Mouse (Mus musculus): ENCODE measurements around the gene Anpep. TPM values are rescaled to one million over a fixed set of nuclear protein-coding genes. Genes with fewer than 3 reads are reported as not detected.
A peak's percentile ranks its signal among the peaks of the same experiment; 100 is the strongest.

Gene Anpep
- polyA plus RNA-seq, 1 experiment from 2014 or later: 9.0 TPM

DNA sequence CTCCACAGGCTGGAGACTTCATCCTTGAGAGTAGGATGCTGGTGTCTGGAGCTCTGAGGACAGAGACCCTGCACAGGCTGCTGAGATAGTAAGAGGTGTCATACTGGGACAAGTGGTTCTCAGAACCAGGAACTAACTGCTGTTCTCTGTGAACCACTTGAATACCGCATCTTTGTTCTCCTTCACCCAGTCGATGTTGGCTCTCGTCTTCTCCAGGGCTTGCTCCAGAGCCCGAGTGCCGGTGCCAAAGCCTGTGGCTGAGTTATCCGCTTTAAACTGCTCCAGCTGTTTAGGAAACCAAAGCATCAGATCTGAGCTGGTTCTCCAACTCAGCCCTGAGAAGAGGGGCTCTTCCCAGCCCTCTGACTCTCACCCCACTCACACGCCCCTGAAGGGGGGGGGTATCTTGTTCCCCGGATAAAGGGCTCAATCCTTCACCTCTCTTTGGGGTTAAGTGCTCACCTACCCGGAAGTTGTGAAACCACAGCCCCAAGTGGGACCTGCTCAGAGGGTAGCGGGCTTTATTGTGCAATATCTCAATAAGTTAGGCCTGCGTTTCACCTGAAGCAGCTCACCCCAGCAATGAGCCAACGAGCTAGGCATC lies 38.7 kb downstream of the Anpep start:
- ATAC-seq (ENCODE audit: insufficient number of reproducible peaks, insufficient read depth, low FRiP score, low read depth): no peak
- 78% methylated on average over 12 of the region's 12 CpGs for WGBS
- H3K36me3 ChIP-seq (ENCODE audit: control insufficient read depth, insufficient read depth, low read length): 0 out of 2 replicates have a peak, but pooled peaks cover 12% of the 10 kb centered on the region
- no peak overlapping the region for H3K4me2 ChIP-seq (ENCODE audit: low read length)
- no peak overlapping the region for H3K4me3 ChIP-seq (ENCODE audit: control insufficient read depth in 1 of 2, insufficient read depth in 1 of 2, low read depth in 1 of 2, low read length in 2 of 2)
- H3K9ac ChIP-seq (ENCODE audit: low read length): no peak overlapping the region
- H3K27ac ChIP-seq (replicated peaks in 1 of 2; ENCODE audit: control insufficient read depth in 1 of 2, insufficient read depth in 1 of 2, low read depth in 2 of 2, low read length in 2 of 2): no peak overlapping the region
- no peaks in the 10 kb centered on the region for H3K27me3 ChIP-seq (ENCODE audit: control insufficient read depth, insufficient read depth, low read length)
- H3K4me1 ChIP-seq (ENCODE audit: control insufficient read depth in 2 of 2, insufficient read depth in 2 of 2, low read length in 2 of 2): peaks cover 13 to 17% of the 10 kb centered on the region in 2 experiments
- H3K9me3 ChIP-seq (ENCODE audit: control insufficient read depth, low read length): peaks cover 6% of the 10 kb centered on the region; the same call in 1 of the 2 replicates

DNA sequence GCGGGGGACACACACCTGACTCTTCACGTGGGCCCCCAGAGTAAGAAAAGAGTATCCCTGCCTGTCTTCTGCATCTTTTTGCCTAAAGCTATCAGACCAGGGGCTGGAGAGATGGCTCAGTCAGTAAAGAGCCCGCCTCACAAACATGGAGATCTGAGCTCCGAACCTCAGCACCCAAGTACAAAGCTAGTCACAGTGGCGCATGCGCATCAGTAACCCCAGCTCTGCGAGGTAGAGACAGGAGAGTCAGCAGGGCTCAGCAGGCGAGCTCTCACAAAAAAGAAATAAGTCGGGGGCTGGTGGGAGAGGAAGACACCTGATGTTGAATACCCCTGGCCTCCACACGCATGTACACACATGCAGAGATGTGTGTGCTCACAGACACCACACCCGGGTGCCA lies 40.9 kb downstream of the Anpep start:
- WGBS: 55% methylated on average over 11 of the region's 11 CpGs
- Histone ChIP-seq H3K4me2 (ENCODE audit: low read length) (no peak overlapping the region), H3K27me3 (ENCODE audit: control insufficient read depth, insufficient read depth, low read length) (no peaks in the 10 kb centered on the region), H3K9me3 (ENCODE audit: control insufficient read depth, low read length) (peaks cover 6% of the 10 kb centered on the region; the same call in 1 of the 2 replicates), H3K27ac (replicated peaks in 1 of 2; ENCODE audit: control insufficient read depth in 1 of 2, insufficient read depth in 1 of 2, low read depth in 2 of 2, low read length in 2 of 2) (no peak overlapping the region), H3K9ac (ENCODE audit: low read length) (no peak overlapping the region), H3K36me3 (ENCODE audit: control insufficient read depth, insufficient read depth, low read length) (0 out of 2 replicates have a peak, but pooled peaks cover under 1% of the 10 kb centered on the region), H3K4me3 (ENCODE audit: control insufficient read depth in 1 of 2, insufficient read depth in 1 of 2, low read depth in 1 of 2, low read length in 2 of 2) (no peak overlapping the region), H3K4me1 (ENCODE audit: control insufficient read depth in 2 of 2, insufficient read depth in 2 of 2, low read length in 2 of 2) (peaks cover 13 to 17% of the 10 kb centered on the region in 2 experiments)
- no peak for ATAC-seq (ENCODE audit: insufficient number of reproducible peaks, insufficient read depth, low FRiP score, low read depth)

DNA sequence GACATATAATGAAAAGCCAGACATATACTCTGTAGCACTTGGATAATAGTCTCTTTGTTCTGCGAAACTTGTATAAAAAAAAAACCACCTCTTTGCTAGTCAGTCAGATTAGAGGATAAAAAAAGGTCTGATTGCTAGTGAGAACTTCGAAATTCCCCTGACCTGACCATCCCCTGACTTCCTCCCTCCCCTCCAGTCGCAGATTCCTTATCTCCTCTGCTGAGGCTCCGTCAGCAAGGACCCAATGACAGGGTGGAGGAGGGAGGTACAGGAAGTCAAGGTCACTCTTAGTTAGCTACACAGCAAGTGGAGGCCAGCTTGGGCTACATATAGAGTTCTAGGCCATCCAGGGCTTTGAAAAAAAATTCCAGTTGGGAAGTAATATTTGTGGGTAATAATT lies 41.3 kb downstream of the Anpep start:
- no peaks in the 10 kb centered on the region for H3K27me3 ChIP-seq (ENCODE audit: control insufficient read depth, insufficient read depth, low read length)
- WGBS: 12% methylated on average over 4 of the region's 4 CpGs
- no peak for ATAC-seq (ENCODE audit: insufficient number of reproducible peaks, insufficient read depth, low FRiP score, low read depth)

DNA sequence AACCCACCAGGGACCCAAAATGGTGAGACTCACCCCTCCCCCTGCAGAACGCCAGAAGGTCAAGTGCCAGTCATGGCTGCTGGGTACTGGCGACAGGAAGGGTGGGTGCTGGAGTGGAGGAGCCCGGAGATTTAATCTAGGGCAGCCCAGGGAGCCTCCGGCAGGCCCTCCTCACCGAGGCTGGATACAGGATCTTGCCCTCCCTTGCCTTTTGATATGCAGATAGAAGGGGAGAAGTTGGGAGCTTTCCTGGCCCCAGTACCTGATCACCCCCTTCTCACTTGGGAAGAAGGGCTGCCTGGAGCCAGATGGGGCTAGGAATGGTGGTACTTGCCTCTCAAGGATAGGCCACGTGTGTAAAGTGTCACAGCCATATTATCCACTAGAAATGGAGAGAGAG lies 42.5 kb downstream of the Anpep start:
- Histone ChIP-seq H3K4me1 (ENCODE audit: control insufficient read depth in 2 of 2, insufficient read depth in 2 of 2, low read length in 2 of 2) (peaks cover 13 to 17% of the 10 kb centered on the region in 2 experiments), H3K4me2 (ENCODE audit: low read length) (no peak overlapping the region), H3K4me3 (ENCODE audit: control insufficient read depth in 1 of 2, insufficient read depth in 1 of 2, low read depth in 1 of 2, low read length in 2 of 2) (no peak overlapping the region), H3K9ac (ENCODE audit: low read length) (no peak overlapping the region), H3K9me3 (ENCODE audit: control insufficient read depth, low read length) (no peaks in the 10 kb centered on the region), H3K27ac (replicated peaks in 1 of 2; ENCODE audit: control insufficient read depth in 1 of 2, insufficient read depth in 1 of 2, low read depth in 2 of 2, low read length in 2 of 2) (no peak overlapping the region), H3K36me3 (ENCODE audit: control insufficient read depth, insufficient read depth, low read length) (no peaks in the 10 kb centered on the region), H3K27me3 (ENCODE audit: control insufficient read depth, insufficient read depth, low read length) (no peaks in the 10 kb centered on the region)
- ATAC-seq (ENCODE audit: insufficient number of reproducible peaks, insufficient read depth, low FRiP score, low read depth): no peak
- whole genome bisulfite sequencing: 9% methylated on average over 6 of the region's 6 CpGs

More for the DNA sequence above, 41.3 kb downstream of the Anpep start:
- Histone ChIP-seq H3K9me3 (ENCODE audit: control insufficient read depth, low read length) (peaks cover 4% of the 10 kb centered on the region; the same call in 1 of the 2 replicates), H3K4me3 (ENCODE audit: control insufficient read depth in 1 of 2, insufficient read depth in 1 of 2, low read depth in 1 of 2, low read length in 2 of 2) (no peak overlapping the region), H3K27ac (replicated peaks in 1 of 2; ENCODE audit: control insufficient read depth in 1 of 2, insufficient read depth in 1 of 2, low read depth in 2 of 2, low read length in 2 of 2) (no peak overlapping the region), H3K9ac (ENCODE audit: low read length) (no peak overlapping the region), H3K36me3 (ENCODE audit: control insufficient read depth, insufficient read depth, low read length) (no peaks in the 10 kb centered on the region), H3K4me2 (ENCODE audit: low read length) (no peak overlapping the region), H3K4me1 (ENCODE audit: control insufficient read depth in 2 of 2, insufficient read depth in 2 of 2, low read length in 2 of 2) (peaks cover 13 to 17% of the 10 kb centered on the region in 2 experiments)

DNA sequence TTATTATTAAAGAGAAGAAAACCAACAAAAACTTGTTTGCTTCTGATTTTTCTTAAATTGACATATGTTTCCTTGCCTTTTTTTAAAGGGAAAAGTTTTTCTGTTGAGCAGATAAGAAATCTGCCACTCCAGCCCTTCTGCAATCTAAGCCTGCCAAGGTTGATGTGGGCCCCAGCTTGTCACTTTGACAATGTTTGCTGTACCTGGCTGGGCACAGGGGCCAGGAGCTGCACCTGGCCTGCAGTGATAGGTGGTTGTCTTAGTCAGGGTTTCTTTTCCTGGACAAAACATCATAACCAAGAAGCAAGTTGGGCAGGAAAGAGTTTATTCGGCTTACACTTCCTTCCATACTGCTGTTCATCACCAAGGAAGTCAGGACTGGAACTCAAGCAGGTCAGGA lies 47.5 kb downstream of the Anpep start:
- Histone ChIP-seq H3K4me1 (ENCODE audit: control insufficient read depth in 2 of 2, insufficient read depth in 2 of 2, low read length in 2 of 2) (peaks cover 3 to 8% of the 10 kb centered on the region in 2 experiments; a peak in 3 of 4 replicates), H3K9ac (ENCODE audit: low read length) (no peak overlapping the region), H3K36me3 (ENCODE audit: control insufficient read depth, insufficient read depth, low read length) (no peaks in the 10 kb centered on the region), H3K4me3 (ENCODE audit: control insufficient read depth in 1 of 2, insufficient read depth in 1 of 2, low read depth in 1 of 2, low read length in 2 of 2) (no peak overlapping the region), H3K27ac (replicated peaks in 1 of 2; ENCODE audit: control insufficient read depth in 1 of 2, insufficient read depth in 1 of 2, low read depth in 2 of 2, low read length in 2 of 2) (no peak overlapping the region), H3K9me3 (ENCODE audit: control insufficient read depth, low read length) (no peaks in the 10 kb centered on the region), H3K4me2 (ENCODE audit: low read length) (no peak overlapping the region), H3K27me3 (ENCODE audit: control insufficient read depth, insufficient read depth, low read length) (peaks cover 22% of the 10 kb centered on the region)
- no peak for ATAC-seq (ENCODE audit: insufficient number of reproducible peaks, insufficient read depth, low FRiP score, low read depth)
- 76% methylated on average over 1 of the region's 1 CpGs for WGBS

DNA sequence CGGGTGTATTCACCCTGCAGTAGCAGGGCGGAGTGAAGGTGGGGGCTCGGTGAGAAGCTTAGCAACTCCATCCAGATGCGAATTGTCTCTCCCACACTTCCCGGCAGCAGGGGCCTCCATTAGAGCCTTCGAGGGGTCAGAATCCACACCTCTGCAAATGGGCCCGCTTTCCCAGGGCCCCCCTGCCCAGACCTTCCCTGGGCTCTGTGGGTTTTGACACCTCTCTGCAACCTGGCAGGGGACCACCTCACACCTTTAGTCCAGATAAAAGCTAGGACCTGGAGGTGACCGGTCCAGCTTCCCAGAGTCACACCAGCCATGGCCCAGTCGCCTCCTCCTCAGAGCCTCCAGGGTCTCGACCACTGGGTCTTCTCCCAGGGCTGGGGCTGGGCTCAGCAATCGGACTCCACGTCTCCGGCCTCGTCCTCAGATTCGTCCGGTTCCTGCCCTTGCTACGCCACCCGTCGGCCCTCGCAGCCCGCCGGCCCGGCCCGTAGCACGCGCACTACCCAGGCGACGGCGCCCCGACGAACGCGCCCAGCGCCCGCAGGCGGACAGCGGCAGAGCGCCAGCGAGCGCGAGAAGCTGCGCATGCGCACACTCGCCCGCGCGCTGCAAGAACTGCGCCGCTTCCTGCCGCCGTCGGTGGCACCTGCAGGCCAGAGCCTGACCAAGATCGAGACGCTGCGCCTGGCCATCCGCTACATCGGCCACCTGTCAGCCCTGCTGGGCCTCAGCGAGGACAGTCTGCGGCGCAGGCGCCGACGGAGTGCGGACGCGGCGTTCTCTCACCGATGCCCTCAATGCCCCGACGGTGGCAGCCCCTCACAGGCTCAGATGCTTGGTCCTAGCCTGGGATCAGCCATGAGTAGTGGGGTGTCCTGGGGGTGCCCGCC lies 50.0 kb downstream of the Anpep start, which contains the start of gene Mesp2:
Gene Mesp2 (plus strand): TSS at position 117 of the 896 bp plus-strand sequence.
- Histone ChIP-seq H3K4me3 (ENCODE audit: control insufficient read depth in 1 of 2, insufficient read depth in 1 of 2, low read depth in 1 of 2, low read length in 2 of 2) (peak within 1 kb of the TSS; percentile 32 to 40), H3K27ac (replicated peaks in 1 of 2; ENCODE audit: control insufficient read depth in 1 of 2, insufficient read depth in 1 of 2, low read depth in 2 of 2, low read length in 2 of 2) (no peak within 1 kb of the TSS)

DNA sequence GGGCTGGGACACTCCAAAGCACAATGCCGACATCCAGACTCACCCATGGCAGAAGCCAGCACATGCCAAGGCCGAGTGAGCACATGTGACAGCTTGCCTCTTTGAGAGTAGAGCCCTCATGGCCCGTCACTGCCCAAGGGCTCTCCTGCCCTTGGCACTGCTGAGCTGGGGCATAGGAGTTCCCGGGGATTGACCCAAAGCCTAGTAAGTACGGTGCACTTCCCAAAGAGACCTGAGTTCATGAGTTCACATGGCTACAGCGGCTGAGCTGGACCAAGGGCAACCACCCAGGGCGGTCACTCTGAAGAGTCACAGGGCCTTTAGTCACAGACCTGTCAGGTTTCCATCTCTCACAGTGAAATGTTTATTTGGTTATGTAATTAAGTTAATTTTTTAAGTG lies 52.3 kb downstream of the Anpep start:
- no peak overlapping the region for H3K9ac ChIP-seq (ENCODE audit: low read length)
- no peak overlapping the region for H3K27ac ChIP-seq (replicated peaks in 1 of 2; ENCODE audit: control insufficient read depth in 1 of 2, insufficient read depth in 1 of 2, low read depth in 2 of 2, low read length in 2 of 2)
- H3K4me3 ChIP-seq (ENCODE audit: control insufficient read depth in 1 of 2, insufficient read depth in 1 of 2, low read depth in 1 of 2, low read length in 2 of 2): no peak overlapping the region
- H3K9me3 ChIP-seq (ENCODE audit: control insufficient read depth, low read length): no peaks in the 10 kb centered on the region
- H3K36me3 ChIP-seq (ENCODE audit: control insufficient read depth, insufficient read depth, low read length): no peaks in the 10 kb centered on the region
- peaks cover 4 to 13% of the 10 kb centered on the region in 2 experiments for H3K4me1 ChIP-seq (ENCODE audit: control insufficient read depth in 2 of 2, insufficient read depth in 2 of 2, low read length in 2 of 2)
- H3K27me3 ChIP-seq (ENCODE audit: control insufficient read depth, insufficient read depth, low read length): peaks cover 22% of the 10 kb centered on the region
- ATAC-seq (ENCODE audit: insufficient number of reproducible peaks, insufficient read depth, low FRiP score, low read depth): no peak
- 77% methylated on average over 7 of the region's 7 CpGs for WGBS
- H3K4me2 ChIP-seq (ENCODE audit: low read length): no peak overlapping the region

More for the DNA sequence above, 50.0 kb downstream of the Anpep start, which contains the start of gene Mesp2:
- H3K4me2 ChIP-seq (ENCODE audit: low read length): peak within 1 kb of the TSS; percentile 67
- peak; percentile 26 for ATAC-seq (ENCODE audit: insufficient number of reproducible peaks, insufficient read depth, low FRiP score, low read depth)
- peaks cover 22% of the 10 kb centered on the region for H3K27me3 ChIP-seq (ENCODE audit: control insufficient read depth, insufficient read depth, low read length)
- no peaks in the 10 kb centered on the region for H3K9me3 ChIP-seq (ENCODE audit: control insufficient read depth, low read length)
- peaks cover 0 to 8% of the 10 kb centered on the region in 2 experiments; a peak in 2 of 4 replicates for H3K4me1 ChIP-seq (ENCODE audit: control insufficient read depth in 2 of 2, insufficient read depth in 2 of 2, low read length in 2 of 2)
- 18% methylated on average over 58 of the region's 71 CpGs for WGBS
- peak within 1 kb of the TSS; percentile 67 for H3K9ac ChIP-seq (ENCODE audit: low read length)
- no peaks in the 10 kb centered on the region for H3K36me3 ChIP-seq (ENCODE audit: control insufficient read depth, insufficient read depth, low read length)
